Mouse (Mus musculus) liver, embryonic 15.5 days (tissue): Measurements from ENCODE around the gene Actl9. TPM values are rescaled to one million over a fixed set of nuclear protein-coding genes. Genes with fewer than 3 reads are reported as not detected.

Experiments used
- ATAC-seq: fragments of 200-750 bp; cut with Nextera tagmentation; 2 replicates; pipeline ENCODE4 v1.8.0; 2017; ENCODE audit warnings: moderate number of reproducible peaks, mild to moderate bottlenecking, moderate library complexity; ENCODE audit not compliant: insufficient read depth
- H3K27ac ChIP-seq: fragments of 300-500 bp; sonication (generic); replicated peaks from 2 replicates; pipeline ENCODE4 v1.5.1; 2015; ENCODE audit warnings: mild to moderate bottlenecking, inconsistent platforms
- H3K27me3 ChIP-seq: fragments of 300-500 bp; sonication (generic); 2 replicates; pipeline ENCODE4 v1.6.1; 2015; ENCODE audit warnings: mild to moderate bottlenecking, inconsistent platforms
- H3K36me3 ChIP-seq: fragments of 300-500 bp; sonication (generic); replicated peaks from 2 replicates; pipeline ENCODE4 v1.6.1; 2015; ENCODE audit warnings: moderate library complexity, mild to moderate bottlenecking, inconsistent platforms
- H3K4me1 ChIP-seq: fragments of 300-500 bp; sonication (generic); replicated peaks from 2 replicates; pipeline ENCODE4 v1.6.1; 2015; ENCODE audit warnings: inconsistent platforms
- H3K4me2 ChIP-seq: fragments of 300-500 bp; sonication (generic); 2 replicates; pipeline ENCODE4 v1.6.1; 2015; ENCODE audit warnings: moderate library complexity, mild to moderate bottlenecking, inconsistent platforms
- H3K4me3 ChIP-seq: fragments of 300-500 bp; sonication (generic); replicated peaks from 2 replicates; pipeline ENCODE4 v1.5.1; 2015; ENCODE audit warnings: mild to moderate bottlenecking, inconsistent platforms
- H3K9ac ChIP-seq: fragments of 300-500 bp; sonication (generic); 2 replicates; pipeline ENCODE4 v1.6.1; 2015; ENCODE audit warnings: moderate library complexity, mild to moderate bottlenecking, inconsistent platforms
- H3K9me3 ChIP-seq: fragments of 300-500 bp; sonication (generic); replicated peaks from 2 replicates; pipeline ENCODE4 v1.6.1; 2016; ENCODE audit warnings: inconsistent platforms
- WGBS: fragments of 180-500 bp; shearing (Covaris S2); methylation state at CpG from one replicate; pipeline ENCODE4 v1.1.7; 2015; ENCODE audit warnings: mixed read lengths; ENCODE audit not compliant: insufficient replicate concordance; 5-methylcytosine and 5-hydroxymethylcytosine counted together
- polyA plus RNA-seq: library from polyadenylated mRNA; unstranded; fragments of >200 nt; fragmentation: Nextera tagmentation; extraction: Ambion mirVana; gene quantifications from 2 replicates; pipeline ENCODE4 v1.2.1, GENCODE M21; 2015

Gene Actl9
- polyA plus RNA-seq, result not detected in 2 replicates

GRCm38 (mm10) chr17:33432019-33432946 is at the start of gene Actl9:
Actl9 (plus strand) TSS chr17:33432896.
- no peak within 1 kb of the TSS for H3K4me2 ChIP-seq
- WGBS, result 13% methylated on average over 3 of the region's 3 CpGs
- H3K9me3 ChIP-seq, result no peaks in the 10 kb centered on the region
- no peak within 1 kb of the TSS for H3K27ac ChIP-seq
- no peak within 1 kb of the TSS for H3K9ac ChIP-seq
- ATAC-seq, result peak; percentile 67
- H3K36me3 ChIP-seq, result no peaks in the 10 kb centered on the region
- no peak within 1 kb of the TSS for H3K4me3 ChIP-seq
- 0 out of 2 replicates have a peak, but pooled peaks cover 7% of the 10 kb centered on the region for H3K4me1 ChIP-seq
- H3K27me3 ChIP-seq, result no peaks in the 10 kb centered on the region

- Histone ChIP-seq H3K4me3 (no peak overlapping the region), H3K4me1 (no peaks in the 10 kb centered on the region), H3K9ac (no peak overlapping the region), H3K27me3 (no peaks in the 10 kb centered on the region), H3K36me3 (peaks cover 53% of the 10 kb centered on the region), H3K4me2 (no peak overlapping the region), H3K9me3 (no peaks in the 10 kb centered on the region), H3K27ac (no peak overlapping the region)
- ATAC-seq, result no peak
Observed at GRCm38 (mm10) chr17:33385705-33386104, 47.0 kb upstream of the Actl9 start.

- no peaks in the 10 kb centered on the region for H3K36me3 ChIP-seq
- H3K4me1 ChIP-seq, result peaks cover 15% of the 10 kb centered on the region
- no peak overlapping the region for H3K27ac ChIP-seq
- no peaks in the 10 kb centered on the region for H3K9me3 ChIP-seq
- H3K4me3 ChIP-seq, result no peak overlapping the region
- no peak overlapping the region for H3K4me2 ChIP-seq
- H3K27me3 ChIP-seq, result no peaks in the 10 kb centered on the region
- ATAC-seq, result no peak
- H3K9ac ChIP-seq, result no peak overlapping the region
- WGBS, result 77% methylated on average over 5 of the region's 5 CpGs
Observed at GRCm38 (mm10) chr17:33392271-33392670, 40.4 kb upstream of the Actl9 start.

- ATAC-seq, result peak; percentile 98
- H3K4me3 ChIP-seq, result peak within 1 kb of the TSS; percentile 78
- H3K36me3 ChIP-seq, result no peaks in the 10 kb centered on the region
- no peaks in the 10 kb centered on the region for H3K9me3 ChIP-seq
- under 1% methylated on average over 44 of the region's 44 CpGs for WGBS
- peak within 1 kb of the TSS; percentile 77 for H3K9ac ChIP-seq
- peak within 1 kb of the TSS; percentile 81 for H3K27ac ChIP-seq
- H3K4me2 ChIP-seq, result peak within 1 kb of the TSS; percentile 70
- no peaks in the 10 kb centered on the region for H3K27me3 ChIP-seq
- H3K4me1 ChIP-seq, result peaks cover 15% of the 10 kb centered on the region
Observed at GRCm38 (mm10) chr17:33394182-33395034, 38.3 kb upstream of the Actl9 start, which contains the start of gene Zfp101. Zfp101 (minus strand) TSS chr17:33394641.

- Histone ChIP-seq H3K9ac (no peak overlapping the region), H3K9me3 (no peaks in the 10 kb centered on the region), H3K27me3 (no peaks in the 10 kb centered on the region), H3K36me3 (no peaks in the 10 kb centered on the region), H3K4me2 (no peak overlapping the region), H3K4me3 (no peak overlapping the region), H3K27ac (no peak overlapping the region), H3K4me1 (peaks cover 10% of the 10 kb centered on the region)
- ATAC-seq, result no peak
- WGBS, result 62% methylated on average over 1 of the region's 1 CpGs
Observed at GRCm38 (mm10) chr17:33439148-33439547, 6.5 kb downstream of the Actl9 start.

GRCm38 (mm10) chr17:33439922-33440321 is 7.2 kb downstream of the Actl9 start:
- no peak overlapping the region for H3K27ac ChIP-seq
- no peak overlapping the region for H3K9ac ChIP-seq
- WGBS, result 33% methylated on average over 5 of the region's 5 CpGs
- no peaks in the 10 kb centered on the region for H3K9me3 ChIP-seq
- no peaks in the 10 kb centered on the region for H3K27me3 ChIP-seq
- H3K4me2 ChIP-seq, result no peak overlapping the region
- no peak for ATAC-seq
- peaks cover 10% of the 10 kb centered on the region for H3K4me1 ChIP-seq
- H3K4me3 ChIP-seq, result no peak overlapping the region
- H3K36me3 ChIP-seq, result no peaks in the 10 kb centered on the region

- no peaks in the 10 kb centered on the region for H3K27me3 ChIP-seq
- H3K27ac ChIP-seq, result no peak overlapping the region
- no peak overlapping the region for H3K4me2 ChIP-seq
- H3K36me3 ChIP-seq, result no peaks in the 10 kb centered on the region
- no peak overlapping the region for H3K4me3 ChIP-seq
- no peaks in the 10 kb centered on the region for H3K9me3 ChIP-seq
- H3K9ac ChIP-seq, result no peak overlapping the region
- peaks cover 10% of the 10 kb centered on the region for H3K4me1 ChIP-seq
- no peak for ATAC-seq
Observed at GRCm38 (mm10) chr17:33441159-33441558, 8.5 kb downstream of the Actl9 start.

- H3K4me2 ChIP-seq, result no peak overlapping the region
- no peaks in the 10 kb centered on the region for H3K4me1 ChIP-seq
- H3K27me3 ChIP-seq, result no peaks in the 10 kb centered on the region
- no peaks in the 10 kb centered on the region for H3K9me3 ChIP-seq
- H3K27ac ChIP-seq, result no peak overlapping the region
- H3K9ac ChIP-seq, result no peak overlapping the region
- H3K4me3 ChIP-seq, result no peak overlapping the region
- WGBS, result 66% methylated on average over 2 of the region's 2 CpGs
- no peak for ATAC-seq
- no peaks in the 10 kb centered on the region for H3K36me3 ChIP-seq
Observed at GRCm38 (mm10) chr17:33456631-33457030, 23.9 kb downstream of the Actl9 start.

GRCm38 (mm10) chr17:33471206-33471605 is 38.5 kb downstream of the Actl9 start:
- no peak overlapping the region for H3K27ac ChIP-seq
- H3K4me3 ChIP-seq, result no peak overlapping the region
- H3K9ac ChIP-seq, result no peak overlapping the region
- no peaks in the 10 kb centered on the region for H3K27me3 ChIP-seq
- no peaks in the 10 kb centered on the region for H3K9me3 ChIP-seq
- H3K36me3 ChIP-seq, result no peaks in the 10 kb centered on the region
- ATAC-seq, result no peak
- H3K4me1 ChIP-seq, result no peaks in the 10 kb centered on the region
- WGBS, result 11% methylated on average over 6 of the region's 6 CpGs
- no peak overlapping the region for H3K4me2 ChIP-seq
